Mouse (Mus musculus): ENCODE data around the gene Vmn1r226.

Vmn1r226 gene

DNA sequence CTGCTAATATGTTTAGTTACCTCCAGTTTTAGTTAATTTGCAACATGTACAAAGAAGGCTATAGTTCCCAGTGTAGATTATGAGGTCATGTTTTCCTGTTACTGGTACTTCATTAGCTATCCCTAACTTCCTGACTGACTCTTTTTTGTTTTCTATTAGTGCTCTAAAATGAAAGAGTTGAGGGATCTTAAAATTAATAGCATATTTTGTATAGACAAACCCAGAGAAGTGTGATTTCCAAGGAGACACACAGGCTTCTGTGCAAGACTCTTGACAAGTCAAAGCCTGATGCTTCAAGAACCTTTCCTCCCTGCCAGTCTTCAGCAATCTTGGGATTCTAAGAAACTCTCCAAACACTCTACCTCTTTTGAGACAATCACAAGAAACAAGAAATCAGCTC, at the start of gene Vmn1r226:
Gene Vmn1r226 (plus strand): TSS at position 301 of the 400 bp plus-strand sequence.
- DNase-seq (ENCODE audit: low read depth, low spot score), result no peak

- DNase-seq (ENCODE audit: low read depth, low spot score), result no peak
Measured at GRCm38 (mm10) chr17:20729543-20729942, 46.9 kb downstream of the Vmn1r226 start, which contains the start of gene Vmn1r227. Gene Vmn1r227, plus strand, starts transcription at chr17:20729843.

All from forelimb bud, embryonic 11.5 days (tissue).